Mouse (Mus musculus): ENCODE data around the gene Gpr84. TPM values are rescaled to one million over a fixed set of nuclear protein-coding genes. Genes with fewer than 3 reads are reported as not detected.

Gpr84 gene
- polyA plus RNA-seq, 1 experiment, result 0.06 TPM

DNA sequence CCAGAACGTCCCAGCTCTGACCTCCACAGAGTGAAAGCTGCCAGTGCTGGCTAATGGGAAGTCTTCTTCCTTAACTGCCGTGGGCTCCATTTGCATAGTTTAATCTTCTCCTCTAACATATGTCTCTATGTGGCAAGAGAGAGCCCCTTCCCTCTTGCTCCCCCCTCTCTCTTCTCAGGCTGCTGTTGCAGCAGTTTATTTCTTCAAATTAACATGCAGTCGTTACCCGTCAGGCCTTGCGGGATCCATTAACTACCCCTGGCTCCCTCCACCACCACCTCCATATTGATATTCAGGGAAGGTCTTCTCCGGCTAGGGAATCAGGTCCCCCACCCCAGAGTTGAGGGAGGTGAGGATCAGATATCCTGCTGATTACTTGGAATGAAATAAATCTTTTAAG is 13.1 kb downstream of the Gpr84 start:
- 88% methylated on average over 6 of the region's 6 CpGs for WGBS
- Histone ChIP-seq H3K4me3 (ENCODE audit: low read depth, low read length) (no peak overlapping the region), H3K36me3 (ENCODE audit: control insufficient read depth, insufficient read depth, low read length) (peaks cover 54% of the 10 kb centered on the region), H3K27ac (ENCODE audit: insufficient read depth, low read depth, low read length) (no peak overlapping the region), H3K27me3 (ENCODE audit: control insufficient read depth, insufficient read depth, low read length) (no peaks in the 10 kb centered on the region), H3K4me1 (ENCODE audit: control insufficient read depth, insufficient read depth, insufficient read length, low read length) (no peaks in the 10 kb centered on the region)
- TF ChIP-seq POLR2A (IDR thresholded peaks at IDR 0.05; ENCODE audit: low read depth, low read length), result no peak
- no peak for TF ChIP-seq CTCF (IDR thresholded peaks at IDR 0.05; ENCODE audit: extremely low read depth, insufficient read length, insufficient replicate concordance, low read depth, low read length)

DNA sequence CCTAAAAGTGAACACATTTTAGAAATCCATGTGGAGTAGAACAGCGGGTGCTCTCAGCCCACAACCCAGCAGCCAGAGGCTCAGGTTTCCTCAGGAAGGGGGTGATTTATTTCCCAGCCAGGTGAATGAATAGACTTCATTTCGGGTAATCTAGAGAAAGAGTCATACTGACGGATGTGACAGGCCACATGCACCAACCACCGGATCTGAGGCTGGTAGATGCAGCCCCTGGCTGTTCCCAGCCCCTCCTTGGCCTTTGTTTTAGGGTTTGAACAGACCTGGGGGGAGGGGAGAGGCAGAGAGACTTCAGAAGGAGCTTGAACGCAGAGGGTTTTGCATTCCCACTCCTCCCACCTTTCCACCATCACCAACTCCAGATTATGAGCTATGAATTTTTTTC is 14.6 kb downstream of the Gpr84 start:
- Histone ChIP-seq H3K27ac (ENCODE audit: insufficient read depth, low read depth, low read length) (no peak overlapping the region), H3K4me1 (ENCODE audit: control insufficient read depth, insufficient read depth, insufficient read length, low read length) (no peaks in the 10 kb centered on the region), H3K36me3 (ENCODE audit: control insufficient read depth, insufficient read depth, low read length) (peaks cover 67% of the 10 kb centered on the region), H3K4me3 (ENCODE audit: low read depth, low read length) (no peak overlapping the region), H3K27me3 (ENCODE audit: control insufficient read depth, insufficient read depth, low read length) (no peaks in the 10 kb centered on the region)
- no peak for TF ChIP-seq CTCF (IDR thresholded peaks at IDR 0.05; ENCODE audit: extremely low read depth, insufficient read length, insufficient replicate concordance, low read depth, low read length)
- TF ChIP-seq POLR2A (IDR thresholded peaks at IDR 0.05; ENCODE audit: low read depth, low read length), result no peak
- 55% methylated on average over 5 of the region's 5 CpGs for WGBS

DNA sequence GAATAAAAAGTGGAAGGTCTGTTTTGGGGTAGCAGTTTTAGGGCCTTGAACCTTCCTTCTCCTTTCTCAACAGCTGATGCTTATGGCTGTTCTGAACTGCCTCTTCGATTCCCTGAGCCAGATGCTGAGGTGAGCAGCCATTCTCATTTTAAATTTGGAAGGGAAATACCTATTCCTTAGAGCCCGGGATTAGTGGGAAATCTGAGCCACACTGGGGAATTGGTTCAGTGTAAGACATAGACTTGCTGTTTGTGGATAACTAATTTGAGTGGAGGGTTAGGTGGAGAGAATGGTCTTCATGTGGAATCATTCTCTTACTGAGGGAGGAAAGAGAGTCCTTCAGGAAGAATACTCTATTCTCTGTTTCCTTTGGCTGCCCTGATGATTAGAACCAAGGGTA is 15.8 kb downstream of the Gpr84 start:
- TF ChIP-seq POLR2A (IDR thresholded peaks at IDR 0.05; ENCODE audit: low read depth, low read length) (no peak), CTCF (IDR thresholded peaks at IDR 0.05; ENCODE audit: extremely low read depth, insufficient read length, insufficient replicate concordance, low read depth, low read length) (no peak)
- no peak overlapping the region for H3K27ac ChIP-seq (ENCODE audit: insufficient read depth, low read depth, low read length)
- peaks cover 77% of the 10 kb centered on the region for H3K36me3 ChIP-seq (ENCODE audit: control insufficient read depth, insufficient read depth, low read length)
- no peaks in the 10 kb centered on the region for H3K27me3 ChIP-seq (ENCODE audit: control insufficient read depth, insufficient read depth, low read length)
- no peaks in the 10 kb centered on the region for H3K4me1 ChIP-seq (ENCODE audit: control insufficient read depth, insufficient read depth, insufficient read length, low read length)
- H3K4me3 ChIP-seq (ENCODE audit: low read depth, low read length), result no peak overlapping the region
- WGBS, result 86% methylated on average over 2 of the region's 2 CpGs

DNA sequence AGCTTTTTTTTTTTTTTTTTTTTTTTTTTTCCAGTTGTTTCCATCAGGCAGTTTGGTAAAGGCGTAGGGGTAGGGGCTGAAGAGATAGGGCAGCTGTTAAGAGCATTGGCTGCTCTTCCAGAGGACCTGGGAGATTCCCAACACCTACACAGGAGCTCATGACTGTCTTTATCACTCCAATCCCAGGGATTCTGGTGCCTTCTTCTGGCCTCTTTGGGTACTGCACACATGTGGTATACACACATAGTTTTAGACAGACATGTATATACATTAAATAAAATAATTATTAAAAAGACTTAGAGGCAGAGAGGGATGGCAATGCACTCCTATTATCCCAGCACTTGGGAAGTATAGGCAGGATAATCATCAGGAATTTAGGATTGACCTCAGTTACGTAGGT is 17.0 kb downstream of the Gpr84 start:
- TF ChIP-seq CTCF (IDR thresholded peaks at IDR 0.05; ENCODE audit: extremely low read depth, insufficient read length, insufficient replicate concordance, low read depth, low read length) (no peak), POLR2A (IDR thresholded peaks at IDR 0.05; ENCODE audit: low read depth, low read length) (no peak)
- 99% methylated on average over 2 of the region's 2 CpGs for WGBS
- H3K36me3 ChIP-seq (ENCODE audit: control insufficient read depth, insufficient read depth, low read length), result peaks cover 78% of the 10 kb centered on the region
- no peaks in the 10 kb centered on the region for H3K27me3 ChIP-seq (ENCODE audit: control insufficient read depth, insufficient read depth, low read length)
- no peak overlapping the region for H3K27ac ChIP-seq (ENCODE audit: insufficient read depth, low read depth, low read length)
- no peaks in the 10 kb centered on the region for H3K4me1 ChIP-seq (ENCODE audit: control insufficient read depth, insufficient read depth, insufficient read length, low read length)
- no peak overlapping the region for H3K4me3 ChIP-seq (ENCODE audit: low read depth, low read length)

DNA sequence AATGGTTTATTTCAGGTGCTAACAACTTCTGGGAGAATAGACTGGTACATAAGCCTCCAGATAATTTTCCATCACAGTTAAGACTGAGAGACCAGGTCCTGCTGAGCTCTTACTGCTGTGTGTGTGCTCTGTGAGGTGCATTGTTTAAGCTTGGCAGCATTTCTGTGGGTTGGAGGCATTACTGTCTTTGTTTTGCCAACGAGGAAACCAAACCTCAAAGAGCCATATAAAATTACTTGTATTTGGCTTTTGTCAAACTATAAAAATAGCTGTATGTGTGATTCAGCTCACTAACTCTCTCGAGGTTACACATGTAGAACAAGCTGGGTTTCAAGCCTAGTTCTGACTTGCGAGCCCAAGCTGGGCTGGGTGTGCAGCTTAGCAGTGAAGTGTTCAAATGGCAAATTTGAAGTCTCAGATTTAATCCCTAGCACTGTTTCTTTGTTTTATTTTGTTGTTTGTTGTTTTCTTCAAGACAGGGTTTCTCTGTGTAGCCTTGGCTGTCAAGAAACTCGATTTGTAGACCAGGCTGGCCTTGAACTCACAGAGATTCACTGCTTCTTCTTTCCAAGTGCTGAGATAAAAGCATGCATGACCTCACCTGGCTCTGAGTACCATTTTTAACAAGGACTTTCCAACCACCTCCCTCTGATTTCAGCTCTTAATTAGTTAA is 17.6 kb downstream of the Gpr84 start:
- Histone ChIP-seq H3K27ac (ENCODE audit: insufficient read depth, low read depth, low read length) (no peak overlapping the region), H3K4me3 (ENCODE audit: low read depth, low read length) (no peak overlapping the region), H3K4me1 (ENCODE audit: control insufficient read depth, insufficient read depth, insufficient read length, low read length) (no peaks in the 10 kb centered on the region), H3K36me3 (ENCODE audit: control insufficient read depth, insufficient read depth, low read length) (peaks cover 78% of the 10 kb centered on the region), H3K27me3 (ENCODE audit: control insufficient read depth, insufficient read depth, low read length) (no peaks in the 10 kb centered on the region)
- WGBS, result 92% methylated on average over 4 of the region's 4 CpGs
- TF ChIP-seq POLR2A (IDR thresholded peaks at IDR 0.05; ENCODE audit: low read depth, low read length) (no peak), CTCF (IDR thresholded peaks at IDR 0.05; ENCODE audit: extremely low read depth, insufficient read length, insufficient replicate concordance, low read depth, low read length) (no peak)

DNA sequence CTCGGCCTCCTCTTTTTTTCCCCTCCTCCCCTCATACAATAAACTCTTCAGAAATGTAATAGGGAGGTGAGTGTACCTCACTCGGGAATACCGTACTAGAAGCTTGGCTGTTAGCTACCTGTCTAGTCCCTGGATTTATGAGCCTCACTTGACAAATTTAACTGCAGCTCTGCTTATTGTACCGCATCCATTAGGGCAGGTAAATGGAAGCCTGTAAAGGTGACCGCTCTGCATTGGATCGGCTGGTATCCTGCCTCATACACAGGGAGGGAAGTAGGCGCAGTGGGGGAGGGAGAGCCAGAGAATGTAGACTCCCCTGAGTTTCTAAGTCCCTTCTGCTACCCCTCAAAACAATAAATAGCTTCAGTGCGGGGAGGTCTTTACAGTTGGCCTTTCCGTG is 19.6 kb downstream of the Gpr84 start:
- Histone ChIP-seq H3K4me3 (ENCODE audit: low read depth, low read length) (no peak overlapping the region), H3K4me1 (ENCODE audit: control insufficient read depth, insufficient read depth, insufficient read length, low read length) (peaks cover 3% of the 10 kb centered on the region; the same call in 1 of the 2 replicates), H3K27me3 (ENCODE audit: control insufficient read depth, insufficient read depth, low read length) (no peaks in the 10 kb centered on the region), H3K27ac (ENCODE audit: insufficient read depth, low read depth, low read length) (no peak overlapping the region), H3K36me3 (ENCODE audit: control insufficient read depth, insufficient read depth, low read length) (peaks cover 62% of the 10 kb centered on the region)
- TF ChIP-seq CTCF (IDR thresholded peaks at IDR 0.05; ENCODE audit: extremely low read depth, insufficient read length, insufficient replicate concordance, low read depth, low read length), result no peak
- 91% methylated on average over 9 of the region's 9 CpGs for WGBS

DNA sequence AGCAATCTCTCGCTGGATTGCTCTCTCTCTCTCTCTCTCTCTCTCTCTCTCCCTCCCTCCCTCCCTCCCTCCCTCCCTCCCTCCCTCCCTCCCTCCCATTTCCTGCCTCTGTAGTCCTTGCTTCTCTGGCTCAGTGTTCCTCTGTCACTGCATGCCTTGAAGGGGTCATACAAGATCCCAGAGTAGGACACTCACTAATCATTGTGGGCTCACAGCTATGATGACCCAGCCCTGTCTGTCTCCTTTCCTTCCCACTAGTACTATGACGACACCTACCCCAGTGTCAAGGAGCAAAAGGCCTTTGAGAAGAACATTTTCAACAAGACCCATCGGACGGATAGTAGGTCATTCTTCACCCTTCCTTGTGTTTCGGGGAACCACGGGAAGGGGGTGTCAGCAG is 20.0 kb downstream of the Gpr84 start:
- H3K36me3 ChIP-seq (ENCODE audit: control insufficient read depth, insufficient read depth, low read length), result peaks cover 59% of the 10 kb centered on the region
- TF ChIP-seq CTCF (IDR thresholded peaks at IDR 0.05; ENCODE audit: extremely low read depth, insufficient read length, insufficient replicate concordance, low read depth, low read length) (no peak), POLR2A (IDR thresholded peaks at IDR 0.05; ENCODE audit: low read depth, low read length) (no peak)
- no peaks in the 10 kb centered on the region for H3K27me3 ChIP-seq (ENCODE audit: control insufficient read depth, insufficient read depth, low read length)
- no peak overlapping the region for H3K4me3 ChIP-seq (ENCODE audit: low read depth, low read length)
- no peak overlapping the region for H3K27ac ChIP-seq (ENCODE audit: insufficient read depth, low read depth, low read length)
- WGBS, result 86% methylated on average over 6 of the region's 6 CpGs
- peaks cover 5% of the 10 kb centered on the region; the same call in 1 of the 2 replicates for H3K4me1 ChIP-seq (ENCODE audit: control insufficient read depth, insufficient read depth, insufficient read length, low read length)

All from small intestine, adult 2 months (tissue).